Mouse (Mus musculus) ovary, postnatal 10 days (tissue): ENCODE results near the gene Dennd6b.

Experiments used
- DNase-seq: peaks from one replicate; pipeline ENCODE4 v3.0.0; 2022; ENCODE audit warnings: low spot score

Gene Dennd6b

DNA sequence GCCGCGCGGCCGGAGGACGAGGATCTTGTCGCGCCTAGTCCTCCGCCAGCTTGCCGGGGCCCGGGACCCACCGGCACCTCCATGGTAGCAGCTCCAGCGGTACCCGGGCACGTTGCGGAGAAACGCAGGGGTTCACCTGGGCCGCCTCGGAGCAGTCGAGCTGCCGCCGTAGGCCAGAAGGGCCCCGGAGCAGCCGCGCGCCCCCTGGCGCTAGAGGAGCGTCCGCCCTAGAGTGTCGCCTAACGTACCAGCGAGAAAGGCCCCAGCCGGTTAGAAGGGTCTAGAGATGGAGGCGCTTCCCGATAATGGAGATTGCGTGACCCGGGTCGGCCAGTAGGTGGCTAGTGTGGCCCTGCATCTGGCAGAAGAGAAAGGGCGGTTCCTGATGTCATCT is at the start of gene Dennd6b:
Dennd6b (minus strand) TSS at position 184 of the 394 bp plus-strand sequence.
- DNase-seq: peak; percentile 82

DNA sequence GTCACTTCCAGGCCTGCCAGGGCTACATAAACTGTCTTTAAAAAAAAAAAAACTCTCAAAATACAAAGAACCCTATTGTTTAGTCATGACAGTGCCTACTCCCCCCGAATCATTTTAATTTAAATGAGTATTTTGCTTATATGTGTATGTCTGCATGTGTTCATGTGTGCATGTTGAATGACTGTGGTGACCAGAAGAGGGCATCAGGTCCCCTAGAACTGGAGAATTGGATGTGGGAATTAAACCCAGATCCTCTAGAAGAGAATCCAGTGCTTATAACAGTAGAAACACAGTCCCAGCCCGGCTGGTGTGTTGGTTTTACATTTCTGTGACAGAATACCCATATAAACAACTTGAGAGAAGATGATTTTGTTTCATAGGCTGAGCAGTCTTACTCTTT is 44.7 kb upstream of the Dennd6b start:
- DNase-seq: no peak

DNA sequence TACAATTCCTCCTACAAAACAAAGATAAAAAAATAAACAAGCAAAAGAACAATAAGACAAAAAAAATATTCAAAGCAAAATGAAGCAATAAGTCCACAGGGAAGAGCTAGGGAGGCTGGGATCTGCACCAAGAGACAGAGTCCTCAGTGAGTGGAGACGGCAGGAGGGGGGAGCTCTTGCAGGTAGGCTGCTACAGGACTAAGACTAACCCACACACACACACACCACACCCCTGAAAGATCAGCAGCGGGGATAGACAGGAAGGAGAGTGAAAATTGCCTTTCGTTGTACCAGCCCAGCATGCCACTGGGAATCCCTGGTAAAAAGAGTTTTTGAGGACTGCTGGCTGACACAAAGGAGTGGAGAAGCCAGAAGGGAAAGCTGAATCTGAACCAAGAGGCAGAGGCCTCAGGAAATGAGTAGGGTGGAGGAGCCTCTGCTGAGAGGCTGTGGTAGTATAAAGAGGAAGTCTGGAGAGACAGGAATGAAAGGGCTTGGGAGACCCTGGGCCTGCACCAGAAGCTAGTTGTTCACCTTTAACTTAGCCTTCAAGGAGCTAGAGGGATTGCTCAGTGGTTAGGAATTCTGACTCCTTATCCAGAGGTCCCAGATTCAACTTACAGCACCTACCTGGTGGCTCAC is 43.6 kb upstream of the Dennd6b start:
- no peak for DNase-seq

DNA sequence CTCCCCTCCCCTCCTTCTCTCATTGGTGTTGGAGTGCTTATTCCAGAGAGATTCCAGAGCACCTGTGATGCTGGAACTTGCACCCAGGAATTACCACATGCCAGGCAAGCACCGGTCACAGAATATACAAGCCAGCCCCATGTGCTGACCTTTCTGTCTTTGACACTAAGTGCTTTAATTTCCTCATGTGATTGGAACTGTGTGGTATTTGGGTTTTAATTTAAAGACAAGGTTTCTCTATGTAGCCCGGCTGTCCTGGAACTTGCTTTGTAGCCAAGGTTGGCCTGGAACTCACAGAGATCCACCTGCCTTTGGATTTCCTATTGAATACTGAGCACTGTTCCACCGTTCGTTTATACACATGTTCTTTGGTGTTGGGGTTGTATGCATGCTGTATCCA is 37.8 kb upstream of the Dennd6b start:
- DNase-seq: no peak

DNA sequence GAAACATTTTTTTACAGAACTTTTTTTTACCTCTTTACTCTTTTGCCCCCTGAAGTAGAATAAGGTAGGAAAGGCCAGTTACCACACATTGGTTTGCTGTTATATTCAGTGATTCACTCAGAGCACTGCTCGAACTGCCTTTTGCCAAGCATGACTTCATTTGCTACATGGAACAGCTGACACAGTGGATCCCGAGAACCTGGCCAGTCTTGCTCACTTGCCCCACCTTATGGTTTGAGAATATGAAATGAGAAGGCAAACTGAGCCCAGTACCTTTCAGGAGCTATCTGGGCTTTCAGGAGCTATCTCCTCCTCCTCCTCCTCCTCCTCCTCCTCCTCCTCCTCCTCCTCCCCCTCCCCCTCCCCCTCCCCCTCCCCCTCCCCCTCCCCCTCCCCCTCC is 37.3 kb upstream of the Dennd6b start:
- no peak for DNase-seq

DNA sequence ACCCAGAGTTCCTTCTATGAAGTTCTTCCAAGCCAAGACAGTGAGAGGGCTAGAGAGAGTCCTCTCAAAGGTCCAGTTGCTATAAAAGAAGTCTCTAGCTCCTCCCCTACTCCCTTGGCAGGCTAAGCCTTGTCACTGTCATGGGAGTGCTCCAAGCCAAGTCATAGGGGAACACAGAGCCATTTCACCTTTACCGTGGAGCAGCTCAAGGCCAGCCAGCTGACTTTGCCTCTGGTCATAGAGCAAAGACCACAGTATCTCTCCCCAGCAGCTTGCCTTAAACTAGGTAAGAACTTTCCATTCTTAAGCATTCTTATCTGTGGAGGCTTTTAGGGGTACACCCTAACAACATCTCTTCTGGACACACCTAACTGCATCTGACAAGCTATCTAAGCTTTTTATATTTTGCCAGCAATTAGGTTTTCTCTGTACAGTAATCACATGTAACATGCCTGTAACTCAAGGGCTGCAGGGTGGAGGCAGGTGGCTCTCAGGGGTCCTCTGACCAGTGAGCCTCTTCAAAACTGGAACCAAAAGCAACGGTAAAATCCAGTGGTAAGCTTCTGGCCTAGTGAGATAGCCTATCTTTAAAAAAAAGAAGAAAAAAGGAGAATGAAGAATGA is 19.4 kb upstream of the Dennd6b start:
- no peak for DNase-seq

DNA sequence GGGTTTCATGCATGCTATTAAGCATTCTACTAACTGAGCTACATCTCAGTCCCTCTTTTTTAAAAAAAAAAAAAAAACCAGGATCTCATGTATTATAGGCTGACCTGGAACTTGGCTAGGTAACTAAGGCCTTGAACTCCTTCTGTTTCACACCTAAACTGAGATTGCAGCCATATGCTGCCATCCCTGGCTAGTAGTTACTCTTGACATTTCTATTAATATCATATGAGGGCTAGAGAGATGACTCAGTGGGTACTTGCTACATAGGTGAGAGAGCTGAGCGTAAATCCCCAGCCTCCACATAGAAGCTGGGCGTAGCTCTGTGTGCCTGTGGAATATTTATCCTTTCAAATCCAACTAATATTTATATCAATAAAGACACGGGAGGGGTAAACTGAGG is 18.7 kb upstream of the Dennd6b start:
- no peak for DNase-seq

DNA sequence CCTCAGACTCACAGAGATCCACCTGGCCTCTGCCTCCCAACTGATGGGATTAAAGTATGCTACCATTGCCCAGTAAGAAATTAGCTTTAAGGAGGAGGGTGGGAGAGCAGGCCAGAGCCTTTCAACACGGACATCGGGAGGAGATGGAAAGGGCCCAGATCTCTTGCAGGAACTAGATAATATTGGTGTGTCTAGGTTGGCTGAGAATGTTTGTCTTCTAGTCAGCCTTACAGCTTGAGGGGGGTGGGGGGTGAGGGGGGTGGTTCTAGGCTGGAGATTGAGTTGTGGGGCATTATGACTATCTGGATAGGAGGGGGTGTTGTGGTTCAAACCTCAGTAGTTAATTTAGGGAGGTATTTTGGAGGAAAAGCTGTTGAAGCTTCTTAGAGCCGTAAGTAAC is 17.2 kb upstream of the Dennd6b start:
- DNase-seq: no peak

DNA sequence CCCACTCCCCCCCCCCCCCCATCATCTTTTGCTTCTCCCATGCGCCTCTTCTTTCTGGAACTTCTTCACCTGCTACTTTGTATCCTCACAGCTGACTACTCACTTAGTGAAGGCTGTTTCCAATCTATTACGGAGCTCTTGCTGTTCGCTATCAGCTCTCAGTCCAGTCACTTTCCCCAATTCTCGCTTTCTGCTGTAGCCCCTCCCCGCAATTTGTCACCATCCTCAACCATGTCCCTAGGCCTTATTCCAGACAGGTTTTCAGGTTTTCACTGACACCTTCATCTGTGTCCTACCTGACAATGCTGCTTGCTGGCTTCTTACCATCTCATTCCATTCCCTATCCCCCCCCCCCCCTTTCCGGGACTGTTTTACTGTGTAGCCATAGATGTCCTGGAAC is 16.2 kb upstream of the Dennd6b start:
- no peak for DNase-seq

DNA sequence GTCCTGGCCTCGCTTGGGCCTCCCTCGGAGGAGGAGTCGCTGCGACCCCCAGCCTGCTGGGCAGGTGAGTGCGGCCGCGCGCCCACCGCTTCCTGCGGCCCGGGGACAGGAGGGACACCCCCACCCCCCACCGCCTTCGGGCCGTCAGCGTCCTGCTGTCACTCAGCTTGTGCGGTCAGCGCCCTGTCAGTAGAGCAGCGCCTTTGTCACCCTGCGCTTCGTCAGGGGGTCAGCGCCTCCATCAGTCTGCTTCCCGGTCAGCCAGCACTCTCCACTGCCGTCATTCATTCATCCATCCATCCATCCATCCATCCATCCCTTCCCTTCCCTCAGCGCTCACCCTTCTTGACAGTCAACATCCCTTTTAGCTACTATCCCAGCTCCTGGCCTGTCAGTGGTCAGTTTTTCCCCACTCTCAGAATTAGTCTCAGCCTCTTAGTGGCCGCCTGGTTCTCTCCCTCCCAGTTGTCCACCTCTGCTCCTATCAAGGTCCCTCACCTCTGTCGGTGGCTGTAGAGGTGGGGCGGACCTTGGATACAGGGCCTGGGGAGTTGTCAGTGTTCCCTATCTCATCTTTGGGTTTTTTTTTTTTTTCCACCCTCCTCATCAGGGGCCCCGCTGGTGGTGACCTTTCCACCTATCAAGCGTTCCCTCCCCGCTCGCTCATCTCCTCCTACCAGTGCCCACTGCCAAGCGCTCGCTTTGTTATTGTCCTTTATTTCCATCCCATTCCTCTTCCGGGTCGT is 15.6 kb upstream of the Dennd6b start:
- DNase-seq: peak; percentile 15

DNA sequence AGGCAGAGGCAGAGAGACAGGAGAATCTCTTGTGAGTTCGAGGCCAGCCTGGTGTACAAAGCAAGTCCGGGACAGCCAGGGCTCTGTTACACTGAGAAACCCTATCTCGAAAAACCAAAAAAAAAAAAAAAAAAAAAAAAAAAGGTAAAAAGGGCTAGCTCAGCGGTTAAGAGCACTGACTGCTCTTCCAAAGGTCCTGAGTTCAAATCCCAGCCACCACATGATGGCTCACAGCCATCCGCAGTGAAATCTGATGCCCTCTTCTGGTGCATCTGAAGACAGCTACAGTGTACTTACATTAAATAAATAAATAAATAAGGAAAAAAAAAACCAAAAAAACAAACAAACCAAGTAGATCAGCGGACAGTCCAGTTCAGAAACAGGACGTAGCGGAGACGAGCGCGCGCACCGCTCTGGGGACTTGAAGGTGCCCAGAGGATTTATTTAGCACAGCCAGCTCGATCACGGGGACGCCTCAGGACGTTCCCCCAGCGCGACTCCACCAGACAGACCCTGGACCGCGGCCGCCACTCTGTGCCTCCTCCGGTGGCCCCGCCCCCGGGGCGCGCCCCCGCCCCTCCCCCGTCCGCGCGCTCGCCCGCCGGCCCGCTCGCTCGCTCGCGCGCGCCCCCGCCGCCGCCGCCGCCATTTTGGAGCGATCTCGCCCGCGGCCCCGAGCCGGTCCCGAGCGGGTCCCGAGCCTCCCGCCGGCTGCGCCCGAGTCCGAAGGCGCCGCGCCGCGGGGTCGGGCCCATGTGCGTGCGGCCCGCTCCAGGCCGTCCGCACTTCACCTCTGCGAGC is 14.8 kb upstream of the Dennd6b start, which contains the start of gene Ppp6r2:
Ppp6r2 (plus strand) TSS at position 639 of the 801 bp plus-strand sequence.
- DNase-seq: peak; percentile 64

DNA sequence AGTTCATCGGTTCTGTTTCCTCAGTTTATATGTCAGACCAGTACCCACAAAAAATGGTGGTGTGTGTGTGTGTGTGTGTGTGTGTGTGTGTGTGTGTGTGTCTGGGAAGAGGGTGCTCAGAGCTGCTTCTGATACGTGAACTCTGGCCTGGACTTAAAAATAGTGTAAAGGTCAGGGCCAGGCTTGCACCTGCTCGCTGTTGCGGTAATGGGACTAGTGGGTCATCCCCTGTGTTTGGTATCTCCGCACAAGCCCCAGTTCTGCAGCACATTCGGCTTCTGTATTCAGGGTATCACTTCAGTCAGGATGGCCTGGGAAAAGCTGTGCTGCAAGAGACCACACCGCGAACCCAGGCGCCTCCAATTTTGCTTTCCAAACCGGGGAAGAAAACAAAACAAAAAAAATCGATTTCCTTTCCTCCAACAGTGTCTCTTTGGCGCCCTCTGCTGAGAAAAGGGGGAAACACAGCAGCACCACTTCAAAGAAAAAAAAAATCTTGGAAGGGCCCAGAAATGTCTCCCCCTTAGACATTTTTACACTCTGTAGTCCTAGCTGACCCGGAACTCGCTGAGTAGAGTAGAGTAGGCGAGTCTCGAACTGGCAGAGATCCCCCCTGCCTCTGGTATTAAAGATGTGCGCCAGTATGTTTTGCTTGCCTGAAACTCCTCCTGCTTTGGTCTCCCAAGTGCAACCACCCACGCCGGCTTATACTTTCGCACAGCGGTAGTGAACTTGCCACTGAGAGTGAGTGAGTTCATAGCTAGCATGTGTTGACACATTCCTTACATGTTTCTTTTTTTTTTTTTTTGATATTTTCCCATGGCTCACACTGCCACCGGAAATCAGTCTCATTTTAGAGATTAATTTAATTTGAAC is 13.8 kb upstream of the Dennd6b start:
- peak; percentile 80 for DNase-seq

DNA sequence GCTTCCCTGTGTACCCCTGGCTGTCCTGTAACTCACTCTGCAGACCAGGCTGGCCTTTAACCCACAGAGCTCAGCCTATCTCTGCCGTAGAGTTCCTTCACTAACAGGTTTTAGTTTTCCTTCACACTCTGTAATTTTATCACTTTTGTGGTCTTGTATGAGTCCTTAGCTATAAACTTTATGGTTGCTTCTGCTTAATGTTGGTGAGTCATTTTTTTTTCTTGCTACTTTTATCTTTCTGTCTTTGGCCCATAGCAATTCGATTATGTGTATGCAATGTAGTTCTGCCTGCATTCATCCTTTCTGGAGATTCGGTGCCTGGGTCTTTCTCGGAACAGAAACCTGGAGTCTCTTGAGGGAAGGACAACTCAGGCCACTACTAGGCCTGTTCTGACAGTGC is 11.2 kb upstream of the Dennd6b start:
- no peak for DNase-seq

DNA sequence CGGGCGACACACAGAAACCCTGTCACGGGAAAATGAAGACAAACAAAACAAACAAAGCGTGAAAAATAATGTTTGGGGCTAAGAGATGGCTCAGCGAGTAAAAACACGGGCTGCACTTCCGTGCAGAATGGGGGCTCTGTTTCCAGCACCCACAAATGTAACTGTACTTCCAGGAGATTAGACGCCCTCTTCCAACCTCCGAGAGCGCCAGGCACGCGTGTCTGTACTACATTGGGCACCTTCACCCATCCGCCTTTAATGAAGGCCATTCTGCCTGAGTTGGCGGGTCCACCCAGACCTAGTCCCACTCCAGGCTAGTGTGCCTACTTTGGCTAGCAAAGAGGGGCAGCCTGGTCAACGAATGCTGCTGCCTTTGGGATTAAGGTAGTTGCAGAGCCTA is 760 bp upstream of the Dennd6b start:
- DNase-seq: no peak

DNA sequence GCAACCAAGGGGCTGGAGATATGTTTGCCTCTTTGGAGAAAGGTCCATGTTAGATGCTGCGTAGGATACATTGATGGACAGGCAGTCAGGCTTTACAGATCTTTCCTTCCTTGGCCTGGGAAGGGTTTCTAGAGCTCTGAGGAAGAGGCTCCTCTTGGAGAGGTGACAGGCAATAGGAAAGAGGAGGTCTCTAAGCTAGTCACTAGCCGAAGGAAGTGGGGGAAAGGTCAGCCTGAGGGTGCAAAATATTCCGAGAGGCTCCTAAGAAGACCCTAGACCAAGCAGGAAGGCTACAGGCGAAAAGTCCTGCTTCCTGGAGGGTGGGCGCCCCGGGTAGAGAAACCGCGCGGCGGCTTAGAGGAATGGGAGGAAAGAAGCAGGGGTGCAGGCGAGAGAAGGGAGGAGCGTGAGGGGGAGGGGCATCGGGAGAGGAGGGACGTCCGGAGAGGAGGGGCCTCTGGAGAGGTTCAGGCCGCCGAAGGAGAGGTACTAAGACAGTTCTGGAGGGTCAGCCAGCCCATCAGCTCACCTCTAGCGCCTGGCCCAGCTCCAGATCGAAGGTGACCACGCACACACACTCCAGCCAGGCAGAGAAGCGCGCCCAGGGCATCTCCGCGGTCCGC is 495 bp downstream of the Dennd6b start:
- DNase-seq: peak; percentile 77

DNA sequence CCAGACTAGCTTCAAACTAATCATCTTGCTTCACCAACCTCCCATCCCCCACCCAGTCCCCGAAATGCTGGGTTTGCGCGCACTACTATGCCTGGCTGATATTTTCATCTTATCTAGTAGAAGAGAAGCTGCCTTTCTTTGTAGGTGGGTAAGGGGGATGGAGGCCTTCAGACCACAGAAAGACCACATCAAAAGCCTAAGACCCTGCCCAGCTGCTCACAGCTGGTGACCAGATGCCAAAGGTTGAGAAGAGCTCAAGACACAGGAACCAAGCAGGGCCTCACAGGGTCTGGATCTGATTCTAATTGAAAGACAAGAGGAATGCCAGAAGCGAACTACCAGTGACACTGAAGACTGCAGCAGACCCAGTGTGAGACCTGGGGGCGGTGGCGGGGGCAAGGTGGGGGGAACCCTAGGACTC is 1.0 kb downstream of the Dennd6b start:
- DNase-seq: no peak

DNA sequence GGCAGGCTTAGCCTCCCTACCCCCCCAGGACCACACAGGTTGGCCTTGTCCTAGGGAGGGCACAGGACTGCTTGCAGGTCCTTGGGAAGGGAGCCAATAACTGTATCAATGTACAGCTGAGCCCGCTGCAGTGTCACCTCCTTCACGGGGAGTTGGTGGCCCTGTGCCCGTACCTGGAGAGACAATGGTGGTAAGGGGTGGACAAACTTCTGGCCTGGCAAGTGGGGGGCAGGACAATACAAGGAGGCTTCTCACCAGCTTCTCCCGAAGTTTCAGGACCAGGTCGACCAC is 11.4 kb downstream of the Dennd6b start:
- DNase-seq: no peak

DNA sequence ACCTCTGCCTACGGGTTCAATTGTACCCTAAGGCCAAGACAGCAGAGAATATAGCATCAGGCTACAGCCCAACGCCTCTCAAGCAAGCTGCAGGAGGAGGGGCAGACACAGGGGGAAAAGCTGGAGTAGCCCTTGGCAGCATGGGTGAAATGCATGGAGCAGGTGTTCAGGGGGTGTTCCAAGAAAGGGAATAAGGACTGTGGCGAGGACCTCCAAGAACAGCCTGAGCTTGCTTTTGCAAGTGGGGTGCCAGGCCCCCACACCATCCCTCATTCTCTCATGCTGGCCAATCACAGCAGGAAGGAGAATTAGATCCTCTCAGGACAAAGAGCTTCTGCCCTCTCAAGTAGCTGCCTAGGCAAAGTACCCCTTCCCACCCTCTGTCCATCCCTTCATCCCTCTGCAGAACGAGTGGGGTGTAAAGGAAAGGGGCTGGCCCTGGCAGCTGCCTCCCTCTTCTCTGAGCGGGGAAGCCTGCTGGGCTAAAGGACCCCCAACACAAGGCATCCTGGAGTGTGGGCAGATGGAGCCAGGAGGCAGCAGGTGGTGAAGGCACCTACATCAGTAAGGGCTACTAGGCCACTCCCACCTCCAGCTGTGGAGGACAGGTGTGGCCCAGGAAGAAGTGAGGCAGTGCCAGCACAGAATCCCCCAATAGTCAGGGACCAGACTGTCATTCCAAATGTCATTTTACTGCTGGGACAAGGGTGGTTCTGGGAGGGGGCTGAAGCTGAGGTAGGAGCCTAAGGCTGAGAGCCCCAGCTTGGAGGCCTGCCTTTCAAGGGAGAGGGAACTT is 12.0 kb downstream of the Dennd6b start:
- DNase-seq: no peak

DNA sequence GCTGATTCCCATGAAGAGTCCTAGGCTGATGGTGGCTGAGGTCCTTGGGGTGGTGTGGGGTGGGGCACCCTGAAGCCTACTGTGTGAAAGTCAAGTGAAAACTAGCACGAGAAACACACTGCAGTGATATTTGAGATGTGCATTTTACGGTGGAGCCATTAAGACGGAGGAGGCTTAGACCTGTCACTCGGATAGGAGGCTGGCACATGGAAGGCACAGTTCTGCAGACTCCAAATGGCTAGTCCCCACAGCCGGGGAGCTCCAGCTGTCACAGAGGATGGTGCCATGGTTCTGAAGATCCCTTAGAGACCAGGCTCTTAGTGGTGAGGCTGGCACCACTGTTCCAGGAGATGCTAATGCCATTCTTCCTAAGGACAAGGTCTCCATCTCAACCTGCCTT is 13.5 kb downstream of the Dennd6b start:
- DNase-seq: no peak

DNA sequence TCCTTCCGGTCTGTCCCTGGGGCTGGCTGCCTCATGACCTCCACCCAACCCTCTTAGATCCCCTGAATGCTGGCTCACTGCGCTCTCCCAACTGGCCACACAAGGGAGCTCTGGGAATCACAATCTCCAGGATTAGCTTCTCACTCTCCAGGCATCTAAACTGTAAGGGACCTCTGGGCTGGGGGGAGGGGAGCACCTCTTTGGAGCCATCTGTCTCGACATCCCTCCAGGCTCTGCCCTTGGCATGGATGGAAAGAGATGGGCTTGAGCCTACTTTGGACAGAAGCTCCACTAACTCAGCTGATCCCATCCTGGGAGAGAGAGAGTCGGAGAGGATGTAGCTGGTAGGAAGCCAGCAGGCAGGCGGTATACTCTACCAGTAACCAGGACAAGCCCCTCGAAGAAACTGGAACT is 14.0 kb downstream of the Dennd6b start:
- DNase-seq: no peak
